Mouse (Mus musculus) kidney, postnatal 14 days (tissue): ENCODE data around the gene AY074887.

ENCODE experiments used
- DNase-seq: peaks from one replicate; pipeline ENCODE4 v3.0.0; 2022; ENCODE audit warnings: mixed read lengths

AY074887 gene

GRCm38 (mm10) chr9:54915576-54915975, 35.2 kb downstream of the AY074887 start:
- DNase-seq: no peak

GRCm38 (mm10) chr9:54909446-54909845, 41.4 kb downstream of the AY074887 start:
- no peak for DNase-seq
